Mouse (Mus musculus): ENCODE results near the gene Hoxa2. TPM values are rescaled to one million over a fixed set of nuclear protein-coding genes. Genes with fewer than 3 reads are reported as not detected.

Hoxa2 gene
- polyA plus RNA-seq, 1 experiment from 2014 or later, result 7.0 TPM

GRCm38 (mm10) chr6:52121173-52121572 is 43.5 kb downstream of the Hoxa2 start:
- WGBS, result 63% methylated on average over 3 of the region's 3 CpGs
- no peak overlapping the region for H3K4me2 ChIP-seq (ENCODE audit: low read depth, low read length)
- ATAC-seq (ENCODE audit: low read depth), result no peak

DNA sequence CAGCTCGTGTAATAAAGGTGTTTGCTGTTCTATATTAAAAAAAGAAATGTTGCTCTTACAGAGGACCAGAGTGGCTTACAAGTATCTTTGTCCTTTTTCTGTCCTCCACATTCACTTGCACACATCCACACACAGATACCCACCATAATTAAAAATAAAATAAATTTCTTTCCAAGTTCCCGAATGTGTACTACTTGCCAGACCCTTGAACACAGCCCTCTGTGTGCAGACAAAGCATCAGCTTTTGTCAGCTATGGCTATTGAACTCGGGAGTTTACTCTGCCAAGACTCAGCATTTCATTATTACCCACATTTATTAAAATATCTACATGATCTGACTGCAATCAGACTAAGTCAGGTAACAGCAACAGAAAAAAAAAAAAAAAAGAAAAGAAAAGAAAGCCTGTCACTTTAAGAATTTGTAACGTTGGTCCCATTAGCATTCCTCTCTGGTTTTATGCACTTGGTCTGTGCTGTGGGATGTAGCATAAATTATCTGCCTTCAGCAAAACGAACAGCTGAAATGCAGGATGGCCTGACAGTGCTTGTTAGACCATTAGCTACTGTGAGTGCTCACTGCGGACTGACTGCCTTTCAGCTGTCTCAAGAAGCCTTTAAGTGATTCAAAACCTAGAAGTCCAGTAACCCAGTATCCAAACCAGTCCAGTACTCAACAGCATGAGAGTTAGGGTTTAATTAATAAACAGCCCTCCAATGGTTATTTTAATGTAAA is 45.6 kb downstream of the Hoxa2 start:
- Histone ChIP-seq H3K4me3 (ENCODE audit: low read depth, low read length) (no peak overlapping the region), H3K36me3 (ENCODE audit: control insufficient read depth, insufficient read depth, low read length) (no peaks in the 10 kb centered on the region), H3K4me1 (ENCODE audit: control insufficient read depth, insufficient read depth, low read length) (peaks cover 16% of the 10 kb centered on the region), H3K9ac (replicated peaks; ENCODE audit: low read depth, low read length) (no peak overlapping the region), H3K4me2 (ENCODE audit: low read depth, low read length) (no peak overlapping the region), H3K27ac (ENCODE audit: low read depth, low read length) (no peak overlapping the region), H3K9me3 (ENCODE audit: control insufficient read depth, low read length) (no peaks in the 10 kb centered on the region), H3K27me3 (ENCODE audit: control insufficient read depth, insufficient read depth, low read length) (no peaks in the 10 kb centered on the region)
- peak; percentile 85 for ATAC-seq (ENCODE audit: low read depth)
- WGBS, result 6% methylated on average over 6 of the region's 6 CpGs

More at GRCm38 (mm10) chr6:52121173-52121572, 43.5 kb downstream of the Hoxa2 start:
- Histone ChIP-seq H3K9me3 (ENCODE audit: control insufficient read depth, low read length) (no peaks in the 10 kb centered on the region), H3K4me1 (ENCODE audit: control insufficient read depth, insufficient read depth, low read length) (peaks cover 16% of the 10 kb centered on the region), H3K9ac (replicated peaks; ENCODE audit: low read depth, low read length) (no peak overlapping the region), H3K36me3 (ENCODE audit: control insufficient read depth, insufficient read depth, low read length) (no peaks in the 10 kb centered on the region), H3K27me3 (ENCODE audit: control insufficient read depth, insufficient read depth, low read length) (no peaks in the 10 kb centered on the region), H3K27ac (ENCODE audit: low read depth, low read length) (no peak overlapping the region), H3K4me3 (ENCODE audit: low read depth, low read length) (no peak overlapping the region)

DNA sequence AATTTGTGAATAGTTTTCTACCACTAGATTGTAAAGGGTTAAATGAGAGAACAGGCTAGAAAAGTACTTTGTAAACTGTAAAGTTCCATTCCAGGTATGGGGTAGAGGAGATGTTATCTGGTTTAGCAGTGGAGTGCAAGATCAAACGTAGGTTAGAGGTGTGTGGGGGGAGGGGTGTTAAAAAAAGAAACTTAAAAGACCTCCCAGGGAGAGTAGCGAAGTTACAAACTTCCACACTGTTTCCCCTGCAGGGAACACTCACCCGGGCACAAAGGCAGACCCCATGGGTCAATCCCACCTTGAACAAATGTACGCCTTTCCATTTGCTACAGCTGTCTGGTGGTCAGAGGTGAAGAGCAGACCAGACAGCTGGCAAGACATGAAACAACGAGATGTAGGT is 48.7 kb downstream of the Hoxa2 start:
- ATAC-seq (ENCODE audit: low read depth), result no peak
- H3K4me1 ChIP-seq (ENCODE audit: control insufficient read depth, insufficient read depth, low read length), result peaks cover 16% of the 10 kb centered on the region
- WGBS, result 17% methylated on average over 5 of the region's 5 CpGs
- H3K36me3 ChIP-seq (ENCODE audit: control insufficient read depth, insufficient read depth, low read length), result no peaks in the 10 kb centered on the region
- no peak overlapping the region for H3K4me2 ChIP-seq (ENCODE audit: low read depth, low read length)
- H3K9me3 ChIP-seq (ENCODE audit: control insufficient read depth, low read length), result no peaks in the 10 kb centered on the region
- no peak overlapping the region for H3K27ac ChIP-seq (ENCODE audit: low read depth, low read length)
- H3K27me3 ChIP-seq (ENCODE audit: control insufficient read depth, insufficient read depth, low read length), result no peaks in the 10 kb centered on the region
- H3K4me3 ChIP-seq (ENCODE audit: low read depth, low read length), result no peak overlapping the region
- no peak overlapping the region for H3K9ac ChIP-seq (replicated peaks; ENCODE audit: low read depth, low read length)

Other genes starting within 250 kb of the Hoxa2 start
- gene Skap2, start 152.3 kb downstream of the Hoxa2 start, polyA plus RNA-seq (2014; fragmentation: Nextera tagmentation; extraction: Ambion mirVana), result 26.1 and 31.5 TPM in 2 replicates
- gene Hoxa1, start 6.5 kb downstream of the Hoxa2 start, polyA plus RNA-seq (2014; fragmentation: Nextera tagmentation; extraction: Ambion mirVana), result 0.76 and 0.92 TPM in 2 replicates
- 1.8 and 2.2 TPM in 2 replicates for gene 5730596B20Rik, start 12.7 kb upstream of the Hoxa2 start, polyA plus RNA-seq (2014; fragmentation: Nextera tagmentation; extraction: Ambion mirVana)
- 1.6 and 2.7 TPM in 2 replicates for gene Hoxa4, start 26.9 kb upstream of the Hoxa2 start, polyA plus RNA-seq (2014; fragmentation: Nextera tagmentation; extraction: Ambion mirVana)
- 20.9 and 30.6 TPM in 2 replicates for gene Hoxa5, start 39.8 kb upstream of the Hoxa2 start, polyA plus RNA-seq (2014; fragmentation: Nextera tagmentation; extraction: Ambion mirVana)
- 10.1 and 15.7 TPM in 2 replicates for gene Hoxa6, start 43.9 kb upstream of the Hoxa2 start, polyA plus RNA-seq (2014; fragmentation: Nextera tagmentation; extraction: Ambion mirVana)
- 10.8 and 13.4 TPM in 2 replicates for gene Hoxa3, start 48.5 kb upstream of the Hoxa2 start, polyA plus RNA-seq (2014; fragmentation: Nextera tagmentation; extraction: Ambion mirVana)
- gene Gm28308, start 48.5 kb upstream of the Hoxa2 start, polyA plus RNA-seq (2014; fragmentation: Nextera tagmentation; extraction: Ambion mirVana), result 4.2 TPM in 1 of 2 replicates, not detected in the other
- gene Hoxa7, start 57.0 kb upstream of the Hoxa2 start, polyA plus RNA-seq (2014; fragmentation: Nextera tagmentation; extraction: Ambion mirVana), result 90.8 and 110 TPM in 2 replicates
- gene Hoxa9, start 66.3 kb upstream of the Hoxa2 start, polyA plus RNA-seq (2014; fragmentation: Nextera tagmentation; extraction: Ambion mirVana), result 122 and 151 TPM in 2 replicates
- gene Hoxa10, start 76.0 kb upstream of the Hoxa2 start, polyA plus RNA-seq (2014; fragmentation: Nextera tagmentation; extraction: Ambion mirVana), result 50.5 and 79.4 TPM in 2 replicates
- gene Hoxa11, start 81.0 kb upstream of the Hoxa2 start, polyA plus RNA-seq (2014; fragmentation: Nextera tagmentation; extraction: Ambion mirVana), result 0.09 TPM in 1 of 2 replicates, not detected in the other
- not detected in 2 replicates for gene Hoxa13, start 96.0 kb upstream of the Hoxa2 start, polyA plus RNA-seq (2014; fragmentation: Nextera tagmentation; extraction: Ambion mirVana)
- 0.70 and 0.71 TPM in 2 replicates for gene Evx1, start 148.7 kb upstream of the Hoxa2 start, polyA plus RNA-seq (2014; fragmentation: Nextera tagmentation; extraction: Ambion mirVana)

Measured in neural tube, embryonic 14.5 days (tissue).